Mouse (Mus musculus) 3T3-L1 (cell line): ENCODE data around the gene Mdc1.

Experiments
- DNase-seq: peaks from one replicate; pipeline ENCODE4 v3.0.0-alpha.2; 2015; ENCODE audit warnings: low read depth, low spot score

Mdc1 gene

DNA sequence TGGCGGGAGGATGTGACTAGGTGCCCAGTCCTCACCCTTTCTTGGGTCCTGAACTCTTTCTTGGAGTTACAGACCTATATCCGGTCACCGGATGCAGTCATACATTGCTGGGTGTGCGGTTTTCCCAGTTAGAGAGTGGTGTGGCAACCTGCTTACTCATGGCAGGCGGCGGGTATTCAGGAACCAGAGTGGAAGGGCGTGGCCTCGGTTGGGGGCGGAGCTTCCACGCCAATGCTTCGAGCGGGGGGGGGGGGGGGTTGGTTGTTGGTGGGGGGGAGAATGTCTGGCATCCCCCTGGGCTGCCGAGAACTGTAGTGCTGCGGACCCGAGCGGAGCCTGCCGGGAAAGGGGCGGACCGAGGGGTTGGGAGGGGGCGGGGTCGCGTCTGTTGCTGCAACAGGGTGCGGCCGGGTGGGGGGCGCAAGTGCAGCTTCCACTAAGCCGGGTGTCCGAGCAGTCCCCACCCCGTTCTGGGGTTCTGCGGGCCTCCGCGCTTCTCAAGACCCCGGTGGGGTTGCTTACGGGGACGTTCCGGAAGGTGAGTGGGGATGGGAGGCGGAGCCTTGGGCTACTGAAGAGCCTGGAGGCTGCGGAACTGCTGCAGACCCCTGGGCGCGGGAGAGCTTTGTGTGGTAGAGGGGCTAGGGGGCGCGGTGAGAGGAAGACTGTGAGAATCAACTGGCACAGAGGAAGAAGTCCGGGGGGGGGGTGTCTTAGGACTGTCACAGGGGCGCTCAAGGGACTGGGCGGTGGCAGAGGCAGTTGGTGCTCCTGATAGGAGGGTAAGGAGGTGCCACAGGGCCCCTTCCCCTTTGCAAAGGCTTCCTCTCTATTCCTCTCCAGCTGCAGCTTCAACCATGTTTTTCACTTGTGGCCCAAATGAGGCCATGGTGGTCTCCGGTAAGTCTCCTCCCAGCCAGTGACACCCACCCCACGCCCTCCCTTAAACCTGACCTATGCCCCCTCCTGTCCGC lies 18.1 kb upstream of the Mdc1 start, which contains the start of gene Flot1:
TSS of gene Flot1 (plus strand) at position 267 of the 974 bp plus-strand sequence.
- DNase-seq: peak; percentile 99

DNA sequence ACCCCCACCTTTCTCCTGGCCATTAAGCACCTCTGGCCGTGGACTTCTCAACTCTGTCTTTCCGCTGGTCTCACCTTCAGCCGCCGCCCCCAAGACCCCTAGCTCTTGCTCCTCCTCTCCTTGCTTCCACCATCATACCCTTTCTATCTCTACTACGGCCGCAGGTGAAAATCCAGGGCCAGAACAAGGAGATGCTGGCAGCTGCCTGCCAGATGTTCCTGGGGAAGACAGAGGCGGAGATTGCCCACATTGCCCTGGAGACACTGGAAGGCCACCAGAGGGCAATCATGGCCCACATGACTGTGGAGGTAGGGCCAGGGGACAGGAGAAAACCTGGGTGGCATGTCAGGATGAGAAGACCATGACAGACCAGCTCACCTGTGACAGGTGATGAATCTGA lies 16.9 kb upstream of the Mdc1 start:
- DNase-seq: peak; percentile 64

DNA sequence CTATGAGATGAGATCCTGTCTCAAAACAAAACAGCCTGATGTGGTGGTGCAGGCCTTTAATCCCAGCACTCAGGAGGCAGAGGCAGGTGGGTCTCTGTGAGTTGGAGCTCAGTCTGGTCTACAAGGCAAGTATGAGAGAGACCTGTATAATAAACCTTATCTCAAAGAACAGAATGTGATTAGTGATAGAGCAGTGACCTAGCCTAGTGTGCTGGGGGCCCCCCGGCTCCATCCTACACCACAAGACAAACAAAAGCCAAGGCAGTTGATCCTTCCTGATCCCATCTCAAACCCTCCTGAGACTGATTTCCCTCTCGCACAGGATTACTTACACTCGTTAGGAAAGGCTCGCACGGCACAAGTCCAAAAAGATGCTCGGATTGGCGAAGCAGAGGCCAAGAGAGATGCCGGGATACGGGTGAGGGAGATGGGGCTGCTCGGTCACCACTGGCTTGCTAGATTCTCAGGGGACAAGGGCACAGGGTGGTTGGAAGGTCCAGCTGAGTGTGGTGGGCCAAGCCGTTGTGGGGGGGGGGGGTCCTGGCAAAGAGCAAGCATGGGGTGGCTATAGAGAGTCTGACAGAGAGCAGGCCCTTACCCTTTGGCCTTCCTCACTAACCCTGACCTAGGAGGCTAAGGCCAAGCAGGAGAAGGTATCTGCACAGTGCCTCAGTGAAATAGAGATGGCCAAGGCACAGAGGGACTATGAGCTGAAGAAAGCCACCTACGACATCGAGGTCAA lies 16.0 kb upstream of the Mdc1 start:
- DNase-seq: no peak

DNA sequence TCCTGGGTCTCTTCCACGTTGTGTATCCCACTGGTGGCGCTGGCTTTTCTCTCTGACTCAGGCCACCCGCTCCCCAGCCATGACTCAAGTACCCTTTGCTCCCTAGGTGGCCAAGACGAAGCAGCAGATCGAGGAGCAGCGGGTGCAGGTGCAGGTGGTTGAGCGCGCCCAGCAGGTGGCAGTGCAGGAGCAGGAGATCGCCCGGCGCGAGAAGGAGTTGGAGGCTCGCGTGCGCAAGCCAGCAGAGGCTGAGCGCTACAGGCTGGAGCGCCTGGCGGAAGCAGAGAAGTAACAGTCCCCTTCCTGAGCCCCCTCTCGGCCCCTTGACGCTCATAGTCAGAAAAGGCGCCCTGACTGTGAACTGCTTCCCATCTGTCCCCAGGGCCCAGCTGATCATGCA lies 11.6 kb upstream of the Mdc1 start:
- DNase-seq: no peak

DNA sequence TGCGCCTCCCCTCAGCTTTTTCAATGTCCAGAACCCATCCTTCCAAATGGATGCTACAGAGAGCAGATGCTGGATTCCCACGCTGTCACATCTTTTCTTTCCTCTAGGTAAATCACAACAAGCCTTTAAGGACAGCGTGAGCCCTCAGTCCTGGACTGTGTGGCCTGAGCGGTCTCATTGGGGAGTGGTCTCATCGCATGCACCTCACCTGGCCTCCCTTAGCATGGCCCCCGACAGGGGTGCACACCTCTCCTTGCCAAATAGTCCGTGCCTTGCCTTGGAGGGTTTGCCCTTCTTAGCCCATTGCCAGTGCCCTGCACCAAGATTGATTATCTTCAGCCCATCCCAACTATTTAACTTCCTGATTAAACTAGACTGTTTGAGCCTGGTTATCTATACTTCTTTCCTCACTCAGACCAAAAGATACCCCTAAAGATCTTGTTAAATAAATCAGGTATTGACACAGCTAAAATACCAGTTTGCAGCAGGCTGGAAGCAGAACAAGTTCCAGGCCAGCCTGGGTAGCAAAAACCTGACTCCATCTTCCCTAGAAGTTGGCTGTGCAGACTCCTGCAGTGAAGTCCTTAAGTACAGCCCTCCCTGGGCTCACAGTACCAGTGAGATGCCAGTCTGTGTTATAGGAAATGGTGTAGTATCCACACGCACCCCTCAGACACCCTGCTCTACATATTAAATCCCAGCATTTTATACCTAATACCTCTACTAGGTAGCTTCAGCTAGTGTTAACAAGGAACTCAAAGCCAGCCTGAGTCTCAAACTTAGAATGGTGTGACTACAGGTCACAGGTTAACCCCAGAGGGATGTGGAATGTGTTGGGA lies 8.7 kb upstream of the Mdc1 start:
- DNase-seq: no peak

DNA sequence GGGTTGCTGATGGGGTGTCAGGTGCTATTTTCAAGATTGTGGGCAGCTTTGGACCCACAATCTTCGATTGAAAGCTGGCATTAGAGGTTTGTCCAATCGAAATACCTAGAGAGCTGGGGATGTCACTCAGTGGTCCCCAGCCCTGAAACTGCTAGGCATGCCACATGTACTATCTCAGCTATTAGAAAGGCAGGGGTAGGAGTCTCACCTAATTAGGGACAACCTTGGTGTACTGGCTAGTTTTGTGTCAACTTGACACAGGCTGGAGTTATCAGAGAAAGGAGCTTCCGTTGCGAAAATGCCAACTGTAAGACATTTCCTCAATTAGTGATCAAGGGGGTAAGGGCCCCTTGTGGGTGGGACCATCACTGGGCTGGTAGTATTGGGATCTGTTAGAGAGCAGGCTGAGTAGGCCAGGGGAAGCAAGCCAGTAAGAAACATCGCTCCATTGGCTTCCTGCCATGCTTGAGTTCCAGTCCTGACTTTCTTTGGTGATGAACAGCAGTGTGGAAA lies 8.0 kb upstream of the Mdc1 start:
- peak; percentile 72 for DNase-seq

DNA sequence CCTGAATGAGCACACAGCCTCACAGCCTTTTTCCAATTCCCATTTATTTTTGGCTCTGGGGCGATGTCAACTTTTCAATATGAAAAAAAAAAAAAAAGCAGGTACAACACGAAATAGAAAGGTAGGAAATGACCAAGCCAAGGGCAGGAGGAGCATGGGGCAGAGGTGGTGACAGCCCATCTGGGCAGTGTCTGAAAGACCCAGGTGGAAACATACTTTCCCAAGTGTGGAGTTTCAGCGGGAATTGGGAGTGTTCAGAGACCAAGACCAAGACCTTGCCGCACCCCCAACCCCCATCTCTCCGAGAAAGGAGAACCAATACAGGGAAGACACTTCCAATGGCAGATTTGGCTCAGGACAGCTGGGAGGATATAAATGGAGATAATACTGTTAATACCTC lies 7.4 kb upstream of the Mdc1 start:
- no peak for DNase-seq

DNA sequence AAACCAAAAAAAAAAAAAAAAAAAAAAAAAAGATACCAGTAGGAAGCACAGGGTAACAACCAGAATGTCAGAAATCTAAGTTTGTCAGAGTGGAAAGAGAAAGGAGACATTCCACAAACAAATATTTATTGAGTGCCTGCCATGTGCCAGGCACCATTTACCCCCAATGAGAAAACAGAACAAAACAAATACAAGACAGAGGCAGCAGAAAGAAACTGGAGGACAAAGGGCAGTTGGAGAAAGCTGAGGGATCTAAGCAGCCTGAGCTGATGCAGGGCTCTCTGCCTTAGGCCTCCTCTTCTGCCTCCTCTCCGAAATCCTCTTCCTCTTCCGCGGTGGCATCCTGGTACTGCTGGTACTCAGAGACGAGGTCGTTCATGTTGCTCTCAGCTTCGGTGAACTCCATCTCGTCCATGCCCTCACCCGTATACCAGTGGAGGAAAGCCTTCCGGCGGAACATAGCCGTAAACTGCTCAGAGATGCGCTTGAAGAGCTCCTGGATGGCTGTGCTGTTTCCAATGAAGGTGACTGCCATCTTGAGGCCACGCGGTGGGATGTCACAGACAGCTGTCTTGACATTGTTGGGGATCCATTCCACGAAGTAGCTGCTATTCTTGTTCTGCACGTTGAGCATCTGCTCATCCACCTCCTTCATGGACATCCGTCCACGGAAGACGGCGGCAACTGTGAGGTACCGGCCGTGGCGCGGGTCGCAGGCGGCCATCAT lies 6.5 kb upstream of the Mdc1 start:
- peak; percentile 55 for DNase-seq

DNA sequence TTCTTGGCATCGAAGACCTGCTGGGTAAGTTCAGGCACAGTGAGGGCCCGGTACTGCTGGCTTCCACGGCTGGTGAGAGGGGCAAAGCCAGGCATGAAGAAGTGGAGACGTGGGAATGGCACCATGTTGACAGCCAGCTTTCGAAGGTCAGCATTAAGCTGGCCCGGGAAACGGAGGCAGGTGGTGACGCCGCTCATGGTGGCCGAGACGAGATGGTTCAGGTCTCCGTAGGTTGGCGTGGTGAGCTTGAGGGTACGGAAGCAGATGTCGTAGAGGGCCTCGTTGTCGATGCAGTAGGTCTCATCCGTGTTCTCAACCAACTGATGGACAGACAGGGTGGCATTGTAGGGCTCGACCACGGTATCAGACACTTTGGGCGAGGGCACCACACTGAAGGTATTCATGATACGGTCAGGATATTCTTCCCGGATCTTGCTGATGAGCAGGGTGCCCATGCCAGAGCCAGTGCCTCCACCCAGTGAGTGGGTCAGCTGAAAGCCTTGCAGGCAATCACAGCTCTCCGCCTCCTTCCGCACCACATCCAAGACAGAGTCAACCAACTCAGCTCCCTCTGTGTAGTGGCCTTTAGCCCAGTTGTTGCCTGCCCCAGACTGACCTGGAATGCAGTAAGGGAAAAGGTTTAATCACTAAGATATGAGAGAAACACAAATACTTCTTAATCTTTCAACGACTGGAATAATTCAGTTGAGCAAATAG lies 5.7 kb upstream of the Mdc1 start:
- no peak for DNase-seq

DNA sequence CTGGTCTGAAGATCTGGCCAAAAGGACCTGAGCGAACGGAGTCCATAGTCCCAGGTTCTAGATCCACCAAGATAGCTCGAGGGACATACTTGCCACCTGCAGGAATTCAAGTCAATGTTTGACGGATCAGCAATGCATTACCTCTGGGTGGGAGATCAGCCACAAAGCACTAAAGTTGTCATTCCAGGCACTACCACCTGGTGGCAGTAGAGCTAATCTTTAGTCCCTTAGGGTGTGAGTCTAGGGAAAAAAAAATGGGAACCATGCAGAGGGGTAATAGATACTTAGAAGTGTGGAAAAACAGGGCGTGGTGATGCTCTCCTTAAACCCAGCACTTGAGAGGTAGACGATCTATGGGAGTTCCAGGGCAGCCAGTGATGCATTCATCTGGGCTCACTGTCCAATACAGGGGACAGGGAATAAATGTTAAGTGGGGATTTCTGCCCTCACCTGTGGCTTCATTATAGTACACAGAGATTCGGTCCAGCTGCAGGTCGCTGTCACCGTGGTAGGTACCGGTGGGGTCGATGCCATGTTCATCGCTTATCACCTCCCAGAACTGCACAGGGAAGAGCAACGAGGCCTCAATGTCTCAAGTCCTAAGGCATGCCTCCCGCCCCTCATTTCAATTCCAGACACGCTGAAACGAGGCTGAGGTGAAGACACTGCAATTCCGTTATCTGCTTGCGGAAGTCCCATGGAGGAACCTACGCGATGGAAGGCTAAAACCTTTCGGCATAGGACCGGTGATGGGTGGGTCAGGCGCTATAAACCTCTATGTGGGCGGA lies 4.9 kb upstream of the Mdc1 start:
- peak; percentile 98 for DNase-seq

DNA sequence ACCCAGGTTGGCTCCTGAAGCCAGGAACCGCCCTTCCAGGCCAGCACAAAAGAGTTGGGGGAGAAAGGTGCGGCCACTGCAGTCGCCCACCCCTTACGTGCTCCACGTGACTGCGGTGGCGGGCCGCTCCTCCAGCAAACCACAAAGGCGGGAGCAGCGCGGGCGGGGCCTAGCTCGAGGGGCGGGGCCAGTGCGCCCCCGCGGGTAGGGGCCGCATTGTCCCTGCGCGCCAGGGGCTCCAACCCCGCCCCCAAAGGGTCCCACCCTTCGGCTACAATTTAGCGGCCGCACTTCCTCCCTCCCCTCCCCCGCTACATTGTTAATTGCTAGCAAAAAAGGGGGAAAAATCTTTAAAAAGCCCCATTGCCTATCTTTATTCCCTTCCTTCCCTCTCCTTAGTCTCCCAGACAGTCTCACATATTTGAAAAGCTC lies 4.3 kb upstream of the Mdc1 start:
- DNase-seq: peak; percentile 84

DNA sequence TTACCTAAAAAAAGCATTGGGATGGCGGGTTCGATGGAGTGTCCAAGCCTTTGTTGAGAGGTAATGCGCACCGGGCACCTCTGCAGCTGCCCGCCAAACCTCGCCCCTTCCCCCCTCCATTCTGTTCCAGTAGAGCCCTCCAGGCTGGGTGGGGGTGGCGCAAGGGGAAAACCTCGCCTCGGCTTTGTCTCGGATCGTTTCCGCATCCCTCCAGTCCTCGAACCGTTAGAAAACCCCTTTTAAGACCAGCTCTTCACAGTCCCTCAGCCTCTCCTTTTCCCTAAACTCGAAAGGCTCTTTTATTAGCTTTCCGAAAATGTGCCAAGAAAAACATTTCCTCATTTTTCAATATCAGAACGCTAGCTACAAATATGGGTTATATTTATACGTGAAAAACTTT lies 3.8 kb upstream of the Mdc1 start:
- peak; percentile 72 for DNase-seq

DNA sequence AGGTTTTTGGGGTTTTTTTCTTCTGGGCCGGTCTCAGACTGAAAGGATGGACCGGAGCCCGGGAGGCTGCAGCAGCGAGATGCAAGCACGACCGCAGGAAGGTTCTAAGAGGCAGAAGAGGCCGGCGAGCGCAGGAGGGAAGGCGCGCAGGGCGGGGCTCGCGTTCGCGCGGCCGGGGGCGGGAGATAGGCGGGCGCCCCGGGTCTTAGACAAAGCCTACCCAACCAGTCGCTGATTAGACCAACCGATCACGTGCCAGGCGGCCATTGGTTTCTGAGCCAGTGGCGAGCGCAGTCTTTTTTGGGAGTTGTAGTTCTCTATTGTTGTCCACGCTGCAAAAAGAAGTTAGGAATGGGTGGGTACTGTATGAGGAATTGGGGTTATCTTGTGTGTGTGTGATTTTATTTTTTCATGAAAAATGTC lies 3.2 kb upstream of the Mdc1 start, which contains the start of gene Tubb5:
TSS of gene Tubb5 (minus strand) at position 185 of the 423 bp plus-strand sequence.
- DNase-seq: peak; percentile 99

DNA sequence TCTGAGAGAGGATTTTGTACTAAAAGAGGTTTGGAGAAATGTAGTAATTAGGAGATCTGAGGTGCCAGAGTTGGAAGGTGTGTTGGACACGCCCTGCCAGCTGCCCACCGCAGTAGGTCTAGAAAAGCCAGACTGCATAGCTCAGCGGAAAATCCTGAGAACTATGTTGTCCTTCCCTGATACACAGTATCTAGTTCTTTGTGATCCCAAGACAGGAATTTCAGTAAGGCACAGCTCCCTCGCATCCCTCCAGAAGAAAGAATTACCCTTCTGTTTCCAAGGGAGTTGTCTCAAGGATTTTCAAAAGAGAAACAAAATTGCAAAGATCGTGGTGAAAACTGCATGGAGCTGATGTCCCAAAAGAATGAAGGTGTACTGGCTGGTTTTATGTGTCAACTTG lies 2.7 kb upstream of the Mdc1 start:
- no peak for DNase-seq

DNA sequence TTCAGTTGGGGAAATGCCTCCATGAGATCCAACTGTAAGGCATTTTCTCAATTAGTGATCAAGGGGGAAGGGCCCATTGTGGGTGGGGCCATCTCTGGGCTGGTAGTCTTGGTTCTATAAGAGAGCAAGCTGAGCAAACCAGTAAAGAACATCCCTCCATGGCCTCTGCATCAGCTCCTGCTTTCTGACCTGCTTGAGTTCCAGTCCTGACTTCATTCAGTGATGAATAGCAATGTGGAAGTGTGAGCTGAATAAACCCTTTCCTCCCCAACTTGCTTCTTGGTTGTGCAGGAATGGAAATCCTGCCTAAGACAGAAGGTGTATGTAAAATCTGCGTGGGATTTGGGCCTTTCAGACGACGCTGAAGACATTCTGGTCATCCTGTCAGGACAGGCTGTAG lies 2.3 kb upstream of the Mdc1 start:
- peak; percentile 53 for DNase-seq

DNA sequence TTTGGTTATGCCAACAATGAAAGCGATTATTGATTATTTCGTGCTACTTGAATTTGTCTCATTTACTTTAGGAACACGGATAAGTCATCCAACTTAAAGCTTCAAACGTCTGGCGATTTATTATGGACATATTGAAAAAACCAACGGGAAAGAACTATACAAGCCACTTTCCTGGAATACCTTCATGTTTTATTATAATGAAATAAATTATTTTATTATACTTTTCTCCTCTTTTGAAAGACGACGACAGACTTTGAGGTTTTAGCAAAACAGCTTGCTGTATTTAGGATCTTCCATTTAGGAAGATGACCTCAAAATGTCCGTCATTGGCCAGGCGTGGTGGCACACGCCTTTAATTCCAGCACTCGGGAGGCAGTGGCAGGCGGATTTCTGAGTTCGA lies 754 bp upstream of the Mdc1 start:
- DNase-seq: peak; percentile 25

DNA sequence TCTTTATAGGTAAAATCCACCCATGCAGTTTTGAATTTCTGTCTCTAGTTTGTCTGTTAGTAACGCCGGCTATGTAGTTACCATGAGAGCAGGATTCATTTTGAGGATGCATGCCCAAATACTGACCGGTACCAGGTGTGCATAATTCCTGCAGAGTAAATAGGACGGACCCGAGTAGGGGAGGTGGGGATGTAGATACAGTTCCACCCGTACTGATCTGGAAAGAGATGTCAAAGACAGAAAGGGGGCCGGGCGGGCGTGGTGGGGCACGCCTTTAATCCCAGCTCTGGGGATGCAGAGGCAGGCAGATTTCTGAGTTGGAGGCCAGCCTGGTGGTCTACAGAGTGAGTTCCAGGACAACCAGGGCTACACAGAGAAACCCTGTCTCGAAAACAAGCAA lies 691 bp downstream of the Mdc1 start:
- DNase-seq: no peak

DNA sequence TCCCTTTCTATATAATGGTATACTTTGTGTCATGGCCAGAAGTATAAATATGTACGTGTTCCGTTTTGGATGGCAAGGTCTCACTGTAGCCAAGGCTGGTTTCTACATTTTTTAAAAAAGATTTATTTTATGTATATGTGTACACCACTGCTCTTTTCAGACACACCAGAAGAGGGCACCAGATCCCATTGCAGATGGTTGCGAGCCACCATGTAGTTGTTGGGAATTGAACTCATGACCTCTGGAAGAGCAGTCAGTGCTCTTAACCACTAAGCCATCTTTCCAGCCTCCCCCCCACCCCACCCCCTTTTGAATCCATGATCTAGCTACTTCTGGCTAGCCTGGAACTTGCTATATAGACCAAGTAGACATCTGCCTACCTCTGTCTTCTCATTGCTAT lies 2.2 kb downstream of the Mdc1 start:
- DNase-seq: peak; percentile 55

DNA sequence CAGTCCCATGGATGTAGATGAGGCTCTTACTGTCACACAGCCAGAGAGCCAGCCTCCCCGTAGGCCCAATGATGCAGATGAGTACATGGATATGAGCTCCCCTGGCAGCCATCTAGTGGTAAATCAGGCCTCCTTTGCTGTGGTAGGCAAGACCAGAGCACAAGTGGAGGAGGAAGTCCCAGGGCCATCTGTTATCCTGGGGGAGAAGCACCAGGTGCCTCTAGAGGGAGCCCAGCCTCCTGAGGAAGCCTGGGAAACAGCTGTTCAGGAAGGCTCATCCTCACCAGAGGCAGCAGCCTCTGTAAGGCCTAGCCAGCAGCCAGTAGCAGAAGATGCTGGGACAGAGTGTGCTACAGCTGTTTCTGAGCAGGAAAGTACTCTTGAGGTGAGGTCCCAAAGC lies 6.8 kb downstream of the Mdc1 start:
- DNase-seq: peak; percentile 54
